Mouse (Mus musculus) kidney, postnatal 25 days (tissue): ENCODE data around the gene Jph3.

ENCODE experiments used
- DNase-seq, 2 experiments: peaks; one replicate each; pipeline ENCODE4 v3.0.0; 2021; ENCODE audit warnings: mixed read lengths in 2 of 2

The Jph3 gene

DNA sequence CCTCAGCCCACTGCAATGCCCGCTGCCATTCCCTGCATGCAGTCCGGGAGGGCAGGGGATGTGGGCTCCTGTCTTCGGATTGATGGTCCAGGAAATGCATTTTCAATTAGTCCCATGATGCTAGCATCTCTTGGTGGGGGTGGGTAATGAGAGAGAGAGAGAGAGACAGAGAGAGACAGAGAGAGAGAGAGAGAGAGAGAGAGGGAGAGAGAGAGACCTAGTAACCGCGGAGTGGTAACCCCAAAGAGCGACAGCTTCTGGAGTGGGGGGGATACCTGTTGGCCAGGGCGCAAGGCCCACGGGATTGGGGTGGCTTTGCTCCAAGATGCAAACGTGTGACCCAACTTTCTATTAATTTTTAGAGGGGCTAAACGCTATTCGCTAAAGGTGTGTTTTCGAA, at the start of gene Jph3:
Gene Jph3 (plus strand): TSS at position 301 of the 400 bp plus-strand sequence.
- DNase-seq = no peak

DNA sequence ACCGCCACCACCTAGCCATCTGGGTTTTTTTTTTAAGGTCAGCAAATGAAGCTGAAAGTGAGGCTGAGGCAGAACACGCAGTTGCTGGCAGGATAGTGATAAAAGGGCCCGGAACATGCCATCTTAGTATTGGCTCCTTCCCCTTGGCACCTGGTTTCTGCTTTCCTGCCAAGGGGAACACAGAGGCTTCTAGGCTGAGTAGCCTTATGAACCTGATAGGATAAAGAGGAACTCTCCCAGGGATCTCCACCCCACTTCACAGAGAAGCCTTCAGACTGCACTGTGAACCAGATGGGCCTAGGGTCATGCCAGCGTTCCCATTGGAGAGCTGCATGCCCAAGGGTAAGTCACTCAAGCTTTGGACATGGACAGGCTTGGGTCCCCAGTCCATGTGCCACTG, 48.5 kb upstream of the Jph3 start:
- DNase-seq = no peak

DNA sequence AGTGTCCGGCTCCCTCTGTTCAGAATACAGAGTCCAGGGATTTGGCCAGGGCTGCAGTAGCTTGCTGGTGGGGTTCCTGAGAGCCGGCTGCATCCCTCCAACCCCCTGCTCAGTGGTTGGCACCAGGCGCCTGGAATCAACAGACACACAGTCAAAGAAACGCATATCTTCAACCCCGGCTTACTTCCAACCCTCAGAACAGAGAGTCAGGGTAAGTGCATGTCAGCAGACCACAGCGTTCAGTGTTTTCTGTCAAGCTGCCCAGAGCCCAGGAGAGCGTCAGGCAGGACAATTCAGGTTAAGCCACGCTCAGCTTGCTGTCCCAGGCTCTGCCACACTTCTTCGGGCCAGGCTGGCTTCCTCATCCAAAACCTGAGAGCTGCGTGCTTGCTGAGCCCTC, 48.0 kb upstream of the Jph3 start:
- no peak for DNase-seq

DNA sequence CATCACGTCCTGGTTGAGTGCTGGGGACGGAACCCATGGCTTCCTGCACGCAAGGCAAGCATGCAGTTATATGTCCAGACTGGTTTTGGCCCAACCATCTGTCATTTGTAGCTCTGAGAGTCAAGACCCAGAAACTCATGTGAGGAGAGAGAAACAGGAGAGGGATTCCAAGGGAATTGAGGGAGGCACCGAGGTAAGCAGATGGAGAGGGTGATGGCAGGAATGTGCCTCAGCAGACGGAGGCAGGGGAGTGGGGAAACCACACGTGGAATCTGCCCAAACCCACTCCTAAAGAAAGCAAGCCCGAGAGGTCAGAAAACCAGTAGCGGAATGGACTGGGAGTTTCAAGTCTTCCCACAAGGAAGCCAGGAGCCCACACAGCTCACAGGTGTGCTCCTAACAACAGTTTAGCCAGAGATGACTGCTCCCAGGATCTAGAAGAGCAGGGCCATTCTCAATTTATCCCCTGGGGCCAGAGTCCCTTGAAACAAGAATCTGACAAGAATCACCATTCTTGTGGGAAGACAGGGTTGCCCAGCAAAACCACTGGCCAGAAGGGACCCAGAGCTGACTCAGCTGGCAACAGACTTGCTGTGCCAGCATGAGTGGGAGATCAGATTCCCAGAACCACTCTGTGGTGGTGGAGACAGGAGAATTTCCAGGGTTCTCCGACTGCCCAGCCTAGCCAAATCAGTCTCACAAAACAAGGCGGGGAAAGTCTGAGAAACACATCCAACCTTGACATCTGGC, 46.2 kb upstream of the Jph3 start:
- DNase-seq = no peak

DNA sequence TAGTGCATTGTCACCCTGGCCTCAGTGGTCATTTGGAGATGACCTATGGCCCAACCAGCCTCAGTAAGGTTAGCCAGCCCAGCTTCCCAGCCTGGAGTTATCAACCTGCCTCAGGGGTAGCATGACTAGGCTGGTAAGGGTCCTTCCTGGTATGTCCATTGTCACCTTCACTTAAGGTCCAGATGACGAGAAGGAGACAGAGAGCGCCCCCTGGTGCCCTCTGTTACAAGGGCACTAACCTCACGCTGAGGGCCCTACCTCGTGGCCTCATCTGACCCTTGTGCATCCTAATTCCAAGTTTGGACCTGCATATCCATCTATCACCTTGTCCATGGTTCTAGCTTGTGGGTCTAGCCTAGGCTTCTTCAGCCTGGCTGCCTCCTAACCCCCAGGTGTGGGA, 44.0 kb upstream of the Jph3 start:
- peak; percentile 78 to 92 for DNase-seq

DNA sequence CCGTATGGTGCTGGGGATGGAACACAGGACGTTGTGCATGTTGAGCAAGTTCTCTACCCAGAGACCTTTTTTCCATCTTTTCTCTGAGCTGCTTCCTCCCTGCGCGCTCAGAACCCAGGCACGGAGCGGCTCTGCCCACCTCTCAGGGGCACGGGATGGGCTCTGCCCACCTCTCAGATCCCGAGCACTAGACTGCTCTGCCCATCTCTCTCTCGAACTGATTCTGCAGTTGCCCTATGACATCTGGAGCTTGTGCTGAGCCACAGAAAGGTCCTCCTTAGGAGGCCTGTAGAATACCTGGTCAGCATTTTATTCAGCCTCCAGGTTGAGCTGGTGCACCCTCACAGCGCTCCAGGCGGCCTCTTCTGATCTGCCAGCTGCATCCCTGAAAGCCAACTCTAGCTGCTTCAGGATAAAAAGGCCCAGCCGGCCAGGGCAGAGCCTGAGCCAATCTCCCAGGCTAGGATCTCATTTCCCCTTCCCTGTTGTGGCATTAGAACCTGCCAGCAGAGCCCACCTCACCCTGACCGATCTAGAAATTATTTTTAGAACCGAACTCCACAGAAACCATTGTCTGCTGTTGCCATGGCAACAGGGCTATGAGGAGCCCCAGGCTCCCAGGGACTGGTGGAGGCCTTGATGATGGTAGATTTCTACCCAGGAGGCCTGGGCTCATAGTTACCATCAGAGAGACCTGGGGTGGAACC, 41.8 kb upstream of the Jph3 start:
- peak in 1 of 2 experiments; percentile 51 for DNase-seq

DNA sequence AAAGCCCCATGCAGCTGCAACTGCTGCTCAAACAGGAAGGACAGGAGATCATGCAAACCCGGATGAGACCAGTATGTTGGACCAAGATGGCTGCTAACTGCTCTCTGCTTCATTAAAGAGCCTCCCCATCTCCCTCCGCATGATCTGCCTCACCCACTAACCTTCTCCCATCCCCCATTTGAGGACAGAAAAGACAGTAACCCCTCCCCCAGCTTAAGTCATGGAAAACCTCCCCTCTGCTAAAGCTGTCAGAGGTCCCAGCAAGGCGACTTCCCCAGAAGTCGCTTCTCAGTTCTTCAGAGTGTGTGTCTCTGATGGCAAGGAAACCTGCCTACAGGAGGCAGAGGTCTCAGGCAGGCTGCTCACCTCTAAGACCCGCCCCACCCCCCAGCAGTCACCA, 40.9 kb upstream of the Jph3 start:
- no peak for DNase-seq

DNA sequence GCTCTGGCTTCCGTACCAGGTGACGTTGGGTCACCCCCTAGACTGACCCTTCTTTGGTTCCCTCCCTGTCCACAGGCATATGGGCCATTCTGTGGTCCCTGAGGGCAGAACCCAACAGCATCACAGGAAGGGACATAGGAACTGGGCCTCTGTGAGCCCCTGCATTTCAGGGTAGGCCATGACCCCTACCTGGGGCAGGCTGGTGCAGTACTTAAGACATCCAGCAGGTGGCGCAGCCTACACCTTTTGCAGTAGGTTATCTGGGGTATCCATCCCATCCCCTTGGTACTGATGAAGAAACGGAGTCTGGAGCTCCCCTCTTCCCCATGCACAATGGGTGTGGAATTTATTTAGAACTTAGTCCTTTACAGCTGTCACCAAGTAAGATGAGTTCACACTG, 35.0 kb upstream of the Jph3 start:
- DNase-seq = peak; percentile 57 to 70

DNA sequence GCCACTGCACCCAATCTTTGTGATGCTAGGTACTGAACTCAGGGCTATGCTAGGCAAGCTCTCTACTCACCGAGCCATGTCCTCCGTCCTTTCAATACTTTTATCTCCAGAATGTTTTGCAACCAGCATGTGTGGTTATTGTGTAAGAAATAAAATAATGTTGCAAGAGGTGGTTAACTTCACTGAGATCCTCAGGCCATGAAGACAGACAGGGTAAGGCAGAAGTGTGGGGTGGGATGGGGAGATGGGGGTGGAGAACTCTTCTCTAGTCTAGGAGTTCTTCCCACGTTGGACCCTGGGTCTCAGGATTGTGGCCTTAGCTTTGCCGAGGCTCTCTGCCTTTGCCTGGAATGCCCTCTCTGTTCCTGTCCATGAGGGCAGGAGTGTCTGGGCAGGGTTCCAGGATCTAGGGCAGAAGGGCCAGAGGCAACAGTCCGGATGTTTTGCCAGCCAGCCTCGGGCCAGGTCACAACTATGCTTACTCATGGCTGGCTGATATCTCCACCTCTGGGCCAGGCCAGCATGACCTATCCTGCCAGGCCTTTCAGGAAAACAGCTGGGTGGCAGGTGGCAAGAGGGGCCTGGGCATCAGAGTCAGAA, 33.7 kb upstream of the Jph3 start:
- DNase-seq = peak; percentile 91 to 94

DNA sequence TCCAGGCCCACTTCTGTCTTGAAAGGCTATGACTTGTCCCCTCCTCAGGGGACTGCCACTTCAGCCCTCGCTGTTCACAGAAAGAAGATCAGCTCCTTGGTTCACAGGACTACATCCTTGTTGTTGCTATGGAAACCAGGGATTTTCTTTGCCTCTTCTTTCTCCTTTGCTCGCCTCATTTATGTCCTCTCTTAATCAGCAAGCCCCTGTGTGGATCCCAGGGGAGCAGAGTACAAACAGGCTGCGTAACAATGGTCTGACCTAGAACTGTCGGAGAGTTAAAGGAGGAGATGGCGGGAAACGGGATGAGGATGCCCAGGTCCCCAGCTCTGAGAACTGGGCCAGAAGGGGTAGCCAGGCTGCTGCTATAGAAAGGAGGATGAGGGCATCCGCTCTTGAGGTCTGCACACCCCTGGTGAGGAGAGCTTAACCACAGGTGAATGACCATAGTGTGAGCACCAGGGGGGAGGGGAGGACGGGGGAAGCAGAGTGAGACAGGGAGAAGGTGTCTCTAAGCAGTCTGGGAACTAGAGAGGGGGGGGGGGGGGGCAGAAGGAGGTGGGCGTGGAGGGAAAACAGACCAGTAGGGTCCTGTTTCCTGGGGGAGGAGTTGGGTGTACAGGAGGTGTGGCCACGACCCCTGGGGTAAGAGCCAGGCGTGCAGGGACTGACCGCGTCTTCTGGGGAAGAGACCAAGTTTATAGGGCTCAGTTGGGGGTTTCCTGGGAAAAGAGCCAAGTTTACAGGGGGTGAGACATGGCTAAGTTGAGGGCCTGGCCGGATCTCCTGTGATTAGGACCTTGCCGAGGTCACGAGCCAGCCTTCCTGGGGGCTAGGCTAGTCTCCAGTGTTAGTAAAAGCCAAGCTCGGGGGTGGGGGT, 31.4 kb upstream of the Jph3 start:
- no peak for DNase-seq

DNA sequence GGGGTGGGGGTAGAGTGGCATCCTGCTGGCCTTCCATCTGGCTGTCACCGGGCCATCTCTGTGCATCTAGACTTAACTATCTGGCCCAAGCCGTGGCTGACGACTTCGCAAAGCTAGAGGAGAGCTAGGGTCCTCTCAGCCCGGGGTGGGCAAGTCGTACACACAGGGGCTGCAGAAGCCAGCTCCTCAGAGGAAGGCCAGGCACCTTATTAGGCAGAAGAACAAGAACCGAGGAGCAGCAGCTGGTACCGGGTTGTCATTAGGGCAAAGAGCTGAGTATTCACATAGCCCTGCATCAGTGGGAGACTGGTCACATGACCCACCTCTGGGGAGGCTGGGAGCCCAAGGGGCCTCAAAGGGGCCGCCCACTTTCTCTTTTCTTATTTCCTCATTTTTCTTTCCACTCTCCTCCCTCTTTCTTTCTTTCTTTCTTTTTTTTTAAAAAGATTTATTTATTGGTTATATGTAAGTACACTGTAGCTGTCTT, 30.8 kb upstream of the Jph3 start:
- DNase-seq = no peak

DNA sequence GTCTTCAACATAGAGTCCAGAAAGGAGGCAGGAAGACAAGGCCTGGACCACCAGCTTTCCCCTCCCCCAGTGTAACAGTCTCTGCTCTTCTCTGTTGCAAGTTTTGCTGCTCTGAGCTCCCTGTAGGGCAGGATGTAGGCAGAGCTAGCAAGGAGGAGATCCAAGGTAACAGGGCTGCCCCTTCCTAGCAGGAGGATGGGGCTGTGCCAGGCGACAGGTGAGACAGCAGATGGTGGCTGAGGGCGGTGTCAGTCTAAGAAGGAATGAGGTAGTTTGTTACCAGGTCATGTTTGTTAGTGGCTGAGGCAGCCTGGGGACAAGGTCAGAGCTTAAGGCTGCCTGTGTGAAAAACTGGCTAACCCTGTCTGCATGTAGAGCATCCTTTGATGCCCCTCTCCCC, 29.5 kb upstream of the Jph3 start:
- DNase-seq = no peak

DNA sequence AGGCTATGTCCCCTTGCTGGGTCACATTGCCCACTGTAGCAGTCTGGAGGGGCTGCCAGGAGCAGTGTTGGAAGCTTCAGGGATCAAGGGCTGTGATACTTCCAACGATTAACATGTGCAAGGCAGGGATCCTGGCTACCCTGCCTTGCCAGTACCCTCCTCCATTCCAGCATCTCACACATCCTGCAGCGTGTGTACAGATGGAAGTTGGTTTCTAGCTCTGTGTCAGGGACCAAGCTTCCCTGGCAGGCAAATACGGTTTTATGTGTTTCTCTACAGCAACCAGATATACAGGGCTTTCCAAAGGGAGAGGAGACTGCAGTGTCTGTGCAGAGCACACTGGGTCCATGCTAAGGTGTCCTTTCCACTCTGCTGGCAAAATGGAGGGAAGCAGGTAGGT, 24.2 kb upstream of the Jph3 start:
- no peak for DNase-seq

DNA sequence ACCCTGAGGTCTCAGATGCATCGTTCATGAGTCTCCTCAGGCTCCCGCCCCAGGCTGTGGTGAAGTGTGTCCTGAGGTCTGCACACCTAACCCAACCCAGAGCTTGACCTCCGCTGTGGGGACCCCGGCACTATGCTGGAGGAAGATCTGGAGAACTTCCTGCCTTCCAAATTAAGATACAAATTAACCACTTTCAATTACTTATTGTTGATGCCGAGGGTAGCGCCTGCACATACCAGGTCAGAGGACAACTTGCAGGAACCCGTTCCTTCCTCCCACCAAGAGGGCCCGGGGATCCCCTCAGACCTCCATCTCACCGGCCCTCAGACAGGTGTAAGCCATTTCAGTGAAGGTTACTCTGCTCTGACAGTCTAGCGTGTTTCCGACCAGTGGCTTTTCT, 22.5 kb upstream of the Jph3 start:
- peak in 1 of 2 experiments; percentile 13 for DNase-seq

DNA sequence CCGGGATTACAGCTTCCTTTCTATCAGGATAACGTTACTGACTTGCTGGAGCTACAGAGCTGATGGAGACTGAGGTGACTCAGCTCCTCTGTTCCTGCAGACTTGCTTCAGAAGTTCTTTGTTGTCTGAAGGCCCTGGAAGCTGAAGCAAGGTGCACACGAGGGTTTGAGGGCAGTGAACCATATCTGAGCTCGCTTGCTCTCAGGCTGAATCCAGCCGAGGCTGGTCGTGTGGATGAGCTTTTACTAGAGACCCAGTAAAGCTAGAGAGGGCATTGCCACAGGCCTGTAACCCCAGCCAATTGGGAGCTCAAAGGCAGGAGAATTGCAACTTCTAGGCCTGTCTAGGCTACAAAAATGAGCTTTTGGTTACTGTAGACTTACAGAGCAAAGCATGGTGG, 21.0 kb upstream of the Jph3 start:
- DNase-seq = peak; percentile 61 to 85

DNA sequence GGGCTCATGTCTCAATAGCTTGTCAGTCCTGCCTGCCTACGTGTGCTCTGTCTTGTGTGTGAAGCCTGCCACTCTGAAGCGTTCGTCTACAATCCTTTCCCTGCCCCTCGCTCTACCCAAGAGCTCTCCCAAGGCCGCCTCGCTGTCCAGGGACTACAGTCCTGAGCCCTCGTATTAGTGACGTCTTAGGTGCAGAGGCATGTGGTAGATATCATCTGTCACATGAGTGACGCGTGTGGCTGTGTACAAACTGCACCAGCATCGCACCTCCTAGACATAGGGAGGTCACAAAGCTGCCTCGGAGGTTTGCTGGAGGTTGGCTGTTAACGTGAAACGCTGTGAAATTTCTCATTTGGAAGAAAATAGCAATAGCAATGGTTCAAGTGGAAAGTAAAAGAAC, 11.9 kb upstream of the Jph3 start:
- no peak for DNase-seq

DNA sequence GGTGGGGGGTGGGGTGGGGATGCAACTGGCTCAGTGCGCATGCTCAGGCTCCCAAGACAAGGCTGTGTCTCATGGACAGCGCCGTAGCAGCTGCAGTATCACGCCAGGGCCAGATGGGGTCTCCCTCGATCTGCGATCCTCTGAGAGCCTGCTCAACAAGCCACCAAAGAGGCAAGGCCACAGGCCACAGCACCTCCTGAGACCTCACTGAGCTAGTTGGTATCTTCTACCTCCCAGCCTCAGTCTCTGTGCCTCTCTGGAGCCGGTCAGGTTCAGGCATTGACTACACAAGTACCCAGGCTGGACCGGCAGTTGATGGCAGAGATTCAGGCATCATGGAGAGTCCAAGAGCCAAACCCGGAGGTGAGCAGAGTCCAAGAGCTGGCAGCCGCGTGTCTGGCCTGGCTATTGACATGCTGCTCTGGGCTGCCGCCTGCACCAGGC, 11.4 kb upstream of the Jph3 start:
- DNase-seq = peak; percentile 90

DNA sequence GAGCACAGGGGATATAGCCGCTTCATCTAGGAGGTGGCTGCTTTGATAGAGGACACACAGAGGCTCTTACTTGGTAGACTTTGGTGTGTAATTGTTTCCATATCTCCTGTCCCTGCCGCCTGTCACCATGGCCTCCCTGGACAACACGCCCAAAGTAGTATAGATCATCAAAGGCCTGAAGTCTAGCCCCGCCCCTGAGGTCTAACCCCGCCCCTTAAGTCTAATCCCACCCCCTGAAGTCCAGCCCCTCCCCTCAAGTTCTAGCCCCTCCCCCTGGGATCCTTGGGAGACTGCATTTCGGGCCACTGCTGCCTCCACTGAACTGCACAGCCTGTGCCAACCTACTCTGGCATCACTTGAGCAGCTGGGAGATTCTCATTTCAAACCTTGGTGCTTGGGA, 10.5 kb upstream of the Jph3 start:
- no peak for DNase-seq

DNA sequence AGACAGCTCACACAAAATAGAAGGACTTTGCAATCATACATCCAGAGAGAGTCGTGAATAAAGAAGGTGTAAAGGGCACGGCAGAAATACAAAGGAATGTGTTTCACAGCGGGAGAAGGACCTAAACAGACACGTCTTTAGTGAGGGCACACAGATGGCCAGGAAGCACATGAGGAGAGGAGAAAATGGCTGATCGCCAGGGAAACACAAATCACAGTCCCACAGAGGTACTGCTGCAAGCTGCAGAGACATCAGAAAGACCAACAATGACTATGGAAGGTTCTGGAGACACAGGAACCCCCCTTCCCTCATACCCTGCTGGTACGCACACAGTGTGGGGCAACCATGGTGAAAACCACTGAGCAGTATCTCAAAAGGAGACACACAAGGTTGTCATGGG, 8.4 kb upstream of the Jph3 start:
- no peak for DNase-seq

DNA sequence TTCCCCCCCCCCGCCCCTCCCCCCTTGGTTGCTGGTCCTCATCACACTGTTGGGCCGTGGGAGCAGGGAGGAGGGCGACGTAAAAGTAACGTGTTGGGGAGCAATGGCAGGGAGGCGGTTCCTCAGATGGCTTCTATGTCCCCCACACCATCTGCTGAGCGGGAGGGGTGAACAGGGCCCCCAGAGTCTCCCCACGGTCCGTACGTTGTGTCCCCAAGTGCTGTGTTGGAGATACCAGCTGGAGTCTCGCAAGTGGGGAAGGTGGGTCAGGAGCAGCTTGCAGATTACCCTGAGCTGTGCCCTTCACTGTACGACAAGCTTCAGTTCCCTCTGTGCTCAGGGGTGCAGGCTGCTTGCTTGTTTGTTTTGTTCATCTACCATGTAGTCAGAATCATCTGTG, 5.6 kb upstream of the Jph3 start:
- DNase-seq = no peak

DNA sequence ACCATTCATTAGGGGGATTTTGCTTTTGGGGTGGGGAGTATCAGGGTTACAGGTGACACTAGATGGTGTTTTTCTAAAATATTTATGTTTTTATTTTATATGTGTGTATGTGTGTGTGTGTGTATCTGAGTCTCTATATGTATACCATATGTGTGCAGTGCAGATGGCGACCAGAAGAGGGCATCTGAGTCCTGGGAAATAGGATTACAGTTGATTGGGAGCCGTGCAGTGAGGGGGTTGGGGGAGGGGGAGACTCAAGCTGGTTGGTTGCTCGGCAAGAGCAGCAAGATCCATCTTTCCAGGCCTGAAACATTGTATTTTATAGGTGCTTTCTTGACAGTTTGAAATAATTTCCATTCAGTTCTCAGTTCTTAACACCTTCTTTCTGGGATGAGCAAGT, 2.3 kb upstream of the Jph3 start:
- DNase-seq = no peak

DNA sequence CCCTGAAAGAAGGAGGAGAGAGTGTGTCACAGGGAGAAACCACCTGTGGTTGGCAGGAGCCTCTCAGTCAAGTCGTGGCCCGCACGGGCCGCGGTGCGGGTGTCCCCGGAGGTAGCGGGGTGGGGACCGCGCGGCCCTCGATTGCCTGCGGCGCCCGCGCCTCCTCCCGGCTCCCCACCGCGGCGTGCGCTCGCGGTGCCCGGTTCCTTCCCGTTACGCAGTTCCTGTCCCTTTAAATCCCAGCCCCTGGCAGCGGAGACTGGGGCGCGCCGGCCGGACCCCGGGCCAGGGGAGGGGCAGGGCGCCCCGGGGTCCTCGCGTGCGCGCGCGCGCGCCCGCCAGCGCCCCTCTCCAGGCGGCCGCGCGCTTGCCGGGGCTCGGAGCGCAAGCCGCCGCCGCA, 331 bp downstream of the Jph3 start:
- DNase-seq = no peak

DNA sequence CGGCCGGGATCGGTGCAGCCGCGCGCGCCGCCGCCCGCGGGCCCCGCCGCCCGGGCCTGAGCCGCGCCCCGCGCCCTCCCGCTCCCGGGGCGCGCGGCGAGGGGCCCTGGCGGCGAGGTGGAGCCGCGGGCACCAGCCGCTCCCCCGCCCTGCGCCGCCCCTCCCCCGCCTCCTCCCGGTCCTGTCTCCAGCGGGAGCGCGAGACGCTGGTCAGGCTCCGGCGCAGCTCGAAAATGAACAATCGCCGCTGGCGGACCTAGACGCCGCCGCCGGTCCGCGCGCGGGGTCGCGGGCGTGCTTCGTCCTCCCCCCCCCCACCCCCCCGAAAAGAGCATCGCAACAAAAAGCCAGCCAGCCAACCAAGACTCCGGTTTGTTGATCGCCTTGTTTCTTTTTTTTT, 747 bp downstream of the Jph3 start:
- no peak for DNase-seq
